Mouse (Mus musculus) stomach, postnatal 0 days (tissue): Measurements from ENCODE around the gene Rgl2.

Experiments
- CTCF ChIP-seq: IDR thresholded peaks from 2 replicates; pipeline ENCODE4 v1.5.1; 2016; ENCODE audit warnings: antibody characterized with exemption, low read depth, mild to moderate bottlenecking, moderate library complexity
- EP300 ChIP-seq: optimal IDR thresholded peaks from 2 replicates; pipeline ENCODE3; 2016; ENCODE audit warnings: antibody characterized with exemption

GRCm38 (mm10) chr17:33972691-33973090, 43.3 kb downstream of the Rgl2 start:
- TF ChIP-seq EP300 (no peak), CTCF (no peak)
